Mouse (Mus musculus) cortical plate, adult 2 months (tissue): ENCODE results near the gene Gm17349. TPM values are rescaled to one million over a fixed set of nuclear protein-coding genes. Genes with fewer than 3 reads are reported as not detected.
"Not testable (repeated sequence)": the region's sequence is repeated elsewhere in the genome, so short reads cannot be mapped to it uniquely, and the experiment has no call there.

ENCODE experiments used
- H3K27ac ChIP-seq: fragments of 200-500 bp; 2 replicates; pipeline ENCODE4 v1.5.1; 2012; ENCODE audit warnings: low read length, control low read depth, inconsistent platforms; ENCODE audit not compliant: insufficient read depth
- H3K4me1 ChIP-seq: fragments of 200-500 bp; 2 replicates; pipeline ENCODE4 v1.6.1; 2011; ENCODE audit warnings: low read length; ENCODE audit not compliant: control insufficient read depth, insufficient read depth
- H3K4me3 ChIP-seq: fragments of 200-500 bp; 2 replicates; pipeline ENCODE4 v1.5.1; 2011; ENCODE audit warnings: mild to moderate bottlenecking, low read length, control low read depth; ENCODE audit not compliant: insufficient read depth
- CTCF ChIP-seq: fragments of 200-500 bp; IDR thresholded peaks from 2 replicates; pipeline ENCODE4 v1.5.1; 2011; ENCODE audit warnings: mild to moderate bottlenecking, control low read depth, low read length; ENCODE audit not compliant: insufficient read depth; ENCODE audit errors: extremely low read depth
- POLR2A ChIP-seq: fragments of 200-500 bp; IDR thresholded peaks from 2 replicates; pipeline ENCODE4 v1.6.1; 2011; ENCODE audit warnings: mild to moderate bottlenecking, low read length, control low read depth; ENCODE audit not compliant: insufficient read depth; ENCODE audit errors: extremely low read depth
- polyA plus RNA-seq: library from polyadenylated mRNA; depleted of rRNA; stranded (reverse); fragments of >200 nt; gene quantifications from 2 replicates; pipeline ENCODE4 v1.2.3, GENCODE M21; 2012

Gm17349 gene
- polyA plus RNA-seq, 1 experiment, result 1.8 TPM

DNA sequence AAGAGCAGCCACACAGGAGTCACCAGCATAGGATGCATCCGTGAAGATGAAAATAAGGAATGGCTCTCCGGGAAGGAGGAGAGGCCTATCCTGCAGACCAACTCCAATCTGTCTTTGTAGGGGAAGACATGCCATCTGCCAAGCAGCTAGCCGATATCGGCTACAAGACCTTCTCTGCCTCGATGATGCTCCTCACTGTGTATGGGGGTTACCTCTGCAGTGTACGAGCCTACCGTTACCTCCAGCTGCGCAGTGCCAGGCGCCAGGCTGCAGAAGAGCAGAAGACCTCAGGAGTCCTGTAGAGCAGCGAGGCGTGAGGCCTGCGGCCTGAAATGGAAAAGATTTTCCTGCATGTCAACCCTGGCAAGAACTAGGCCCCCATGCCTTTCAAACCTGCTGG is 22.2 kb upstream of the Gm17349 start:
- Histone ChIP-seq H3K27ac (no peak overlapping the region), H3K4me3 (no peak overlapping the region), H3K4me1 (peaks cover 4% of the 10 kb centered on the region)
- no peak for TF ChIP-seq POLR2A
- no peak for TF ChIP-seq CTCF

DNA sequence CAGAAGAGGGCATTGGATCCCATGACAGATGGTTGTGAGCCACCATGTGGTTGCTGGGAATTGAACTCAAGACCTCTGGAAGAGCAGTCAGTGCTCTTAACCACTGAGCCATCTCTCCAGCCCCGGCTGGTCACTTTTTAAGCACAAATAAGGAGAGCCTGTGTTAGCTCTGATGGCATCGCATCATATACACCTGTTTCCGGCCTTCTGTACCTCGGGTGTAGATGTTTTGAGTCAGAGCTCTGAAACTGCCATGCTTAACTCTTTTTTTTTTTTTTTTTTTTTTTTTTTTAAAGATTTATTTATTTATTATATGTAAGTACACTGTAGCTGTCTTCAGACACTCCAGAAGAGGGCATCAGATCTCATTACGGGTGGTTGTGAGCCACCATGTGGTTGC is 21.7 kb upstream of the Gm17349 start:
- H3K4me1 ChIP-seq, H3K27ac ChIP-seq, H3K4me3 ChIP-seq: not testable (repeated sequence)

DNA sequence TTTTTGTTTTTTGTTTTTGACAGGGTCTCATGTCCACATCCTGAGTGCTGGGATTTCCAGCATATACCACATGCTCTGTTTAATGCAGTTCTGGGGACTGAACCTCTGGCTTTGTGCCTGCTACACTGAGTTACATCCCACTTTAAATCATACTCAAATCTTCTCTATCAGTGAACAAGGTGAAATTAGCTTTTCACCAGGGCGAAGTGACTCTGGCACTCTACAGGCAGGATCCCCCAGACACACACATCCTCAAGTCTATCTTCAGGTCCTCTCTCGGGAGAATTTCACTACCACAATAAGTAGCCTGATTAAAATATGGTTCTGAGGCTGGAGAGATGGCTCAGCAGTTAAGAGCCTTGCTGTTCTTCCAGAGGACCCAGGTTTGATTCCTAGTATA is 21.3 kb upstream of the Gm17349 start:
- H3K4me1 ChIP-seq, result peaks cover 4% of the 10 kb centered on the region
- TF ChIP-seq POLR2A (no peak), CTCF (no peak)
- H3K4me3 ChIP-seq, result peak overlapping the region; percentile 70; the same call in 1 of the 2 replicates
- H3K27ac ChIP-seq, result no peak overlapping the region

DNA sequence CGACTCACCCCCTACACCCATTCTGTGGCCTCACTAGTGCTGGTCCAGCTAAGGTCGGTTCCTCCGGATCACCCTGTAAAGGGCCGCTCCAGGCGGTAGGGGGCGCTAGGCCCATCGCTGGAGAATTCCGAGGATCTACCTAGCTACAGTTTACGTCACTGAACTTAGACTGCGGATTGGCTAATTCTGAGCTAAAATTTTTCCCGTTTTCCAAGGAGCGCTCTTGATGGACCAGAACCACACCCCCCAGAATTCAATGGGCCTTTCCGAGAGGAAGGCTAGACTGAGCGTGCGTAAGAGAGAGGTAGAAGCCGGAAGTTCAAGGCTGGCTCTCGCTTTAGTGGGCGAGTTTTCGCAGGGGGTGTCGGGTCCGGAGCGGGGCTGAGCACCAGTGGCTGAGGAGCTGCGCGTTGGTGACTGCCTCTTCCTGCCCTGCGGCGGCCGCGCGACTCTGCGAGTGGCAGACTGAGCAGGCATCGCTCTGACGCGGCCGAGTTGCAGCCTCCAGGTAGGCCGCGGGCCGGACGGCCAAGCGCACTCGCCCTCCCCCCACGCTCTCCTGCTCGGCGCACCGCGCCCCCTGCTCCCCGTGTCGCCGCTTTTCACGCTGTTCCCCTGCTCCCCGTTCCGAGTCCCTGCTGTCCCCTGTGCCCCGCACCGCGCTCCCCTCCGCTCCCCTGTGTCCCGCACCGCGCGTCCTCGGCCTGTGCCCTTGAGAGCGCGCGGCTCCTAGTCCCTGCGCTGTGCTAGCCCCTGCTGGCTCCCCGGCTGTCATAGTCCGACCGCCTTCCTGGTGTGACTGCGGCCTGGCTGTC is 20.3 kb upstream of the Gm17349 start, which contains the start of gene Cox14:
TSS of gene Cox14 (plus strand) at position 278 of the 815 bp plus-strand sequence.
- Histone ChIP-seq H3K27ac (peak within 1 kb of the TSS; percentile 38), H3K4me1 (peaks cover 4% of the 10 kb centered on the region), H3K4me3 (peak within 1 kb of the TSS; percentile 70)
- TF ChIP-seq CTCF (peak; percentile 94), POLR2A (peak; percentile 90)

DNA sequence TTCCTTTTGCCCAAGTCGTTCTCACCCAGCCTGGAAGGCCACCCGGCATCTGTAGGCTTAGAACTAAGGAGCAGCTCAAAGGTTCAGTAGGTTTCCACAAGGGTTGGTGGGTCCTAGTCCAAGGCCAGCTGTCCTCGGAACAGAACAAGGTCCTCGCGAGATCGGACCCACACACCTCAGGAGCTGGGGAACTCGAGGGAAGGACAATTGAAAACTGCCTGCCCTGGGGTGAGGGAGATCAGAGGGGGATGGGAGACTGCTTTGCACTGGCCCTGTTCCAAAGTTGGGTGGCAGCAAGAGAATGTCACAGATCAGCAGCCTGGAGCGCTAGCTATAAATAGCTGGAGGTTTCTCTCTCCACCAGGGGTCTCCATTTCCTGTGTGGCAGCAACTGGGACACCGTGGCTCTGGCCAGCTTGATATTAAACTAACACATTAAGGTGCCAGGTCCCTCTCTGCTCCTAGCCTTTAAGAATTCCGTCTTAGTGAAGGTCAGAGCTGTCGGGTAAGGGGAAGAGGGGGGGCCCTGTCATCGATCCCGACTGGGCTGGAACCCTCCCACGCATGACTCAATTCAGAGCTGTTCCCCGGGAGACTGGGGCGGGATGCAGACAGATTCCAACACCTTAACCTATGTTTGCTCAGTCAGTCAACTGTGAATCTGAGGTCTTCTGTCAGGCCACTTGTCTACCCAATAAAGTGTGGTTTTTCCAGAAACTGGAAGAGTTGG is 19.2 kb upstream of the Gm17349 start:
- Histone ChIP-seq H3K27ac (peak overlapping the region; percentile 38), H3K4me1 (peaks cover 4% of the 10 kb centered on the region), H3K4me3 (peak overlapping the region; percentile 70)
- peak; percentile 27; the same call in 1 of the 2 replicates for TF ChIP-seq POLR2A
- TF ChIP-seq CTCF, result peak; percentile 33

DNA sequence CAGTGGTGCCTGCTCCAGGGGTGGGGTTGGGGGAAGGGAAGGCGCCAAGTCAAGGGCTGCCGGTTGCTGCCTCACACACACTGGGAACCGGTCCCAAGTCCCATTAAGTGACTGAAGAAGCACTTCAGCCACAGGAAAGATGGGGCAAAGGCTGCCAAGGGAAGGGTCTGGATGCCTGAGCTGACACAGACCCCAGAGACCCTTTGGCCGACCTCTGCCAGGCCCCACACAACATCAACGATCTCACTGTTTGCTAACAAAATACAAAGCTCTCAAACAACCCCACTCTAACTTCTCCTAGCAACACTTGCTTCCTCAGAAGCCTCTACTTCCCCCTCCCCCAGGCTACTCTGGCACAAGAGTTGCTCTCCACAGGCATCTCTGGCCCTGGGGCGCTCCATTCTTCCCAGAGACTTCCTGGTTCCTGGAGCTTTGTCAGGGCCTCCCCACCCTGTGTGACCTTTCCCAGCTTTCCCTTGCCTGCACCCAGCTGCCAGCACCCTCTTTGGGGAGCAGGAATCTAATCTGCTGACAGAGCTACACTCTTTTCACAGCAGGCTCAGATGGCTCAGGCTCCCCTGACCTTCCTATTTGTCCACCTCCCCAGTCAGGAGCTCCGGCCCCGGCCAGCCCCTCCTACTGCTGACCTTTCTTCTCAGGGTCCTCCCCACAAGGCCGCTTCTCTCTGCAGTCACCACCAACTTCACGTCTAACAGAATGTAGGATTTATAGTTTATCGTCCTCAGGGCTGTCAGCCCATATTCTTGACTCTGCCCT is 18.4 kb upstream of the Gm17349 start:
- TF ChIP-seq CTCF, result no peak
- TF ChIP-seq POLR2A, result no peak
- H3K27ac ChIP-seq, result peak overlapping the region; percentile 38
- peaks cover 5% of the 10 kb centered on the region for H3K4me1 ChIP-seq
- no peak overlapping the region; the same call in 1 of the 2 replicates for H3K4me3 ChIP-seq

DNA sequence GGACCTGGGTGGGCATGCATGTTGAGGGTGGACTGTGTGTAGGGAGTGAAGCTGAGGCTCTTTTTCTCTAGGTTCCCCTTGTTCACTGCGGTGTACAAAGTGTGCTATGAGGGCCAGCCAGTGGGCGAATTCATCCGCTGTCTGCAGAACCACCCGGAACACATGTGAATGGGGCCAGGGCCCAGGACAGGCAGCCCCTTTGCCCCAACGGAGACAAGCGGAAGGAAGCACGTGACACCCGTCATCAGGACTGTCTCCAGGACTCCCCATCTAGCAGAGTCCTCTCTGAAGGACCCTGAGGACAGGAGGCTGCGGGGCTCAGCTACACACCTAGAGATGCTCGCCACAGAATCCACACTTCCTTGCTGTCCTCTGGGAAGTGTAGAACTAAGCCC is 17.8 kb upstream of the Gm17349 start:
- Histone ChIP-seq H3K4me1 (peaks cover 6% of the 10 kb centered on the region), H3K27ac (peak overlapping the region; percentile 38), H3K4me3 (no peak overlapping the region)
- no peak for TF ChIP-seq POLR2A
- TF ChIP-seq CTCF, result no peak

DNA sequence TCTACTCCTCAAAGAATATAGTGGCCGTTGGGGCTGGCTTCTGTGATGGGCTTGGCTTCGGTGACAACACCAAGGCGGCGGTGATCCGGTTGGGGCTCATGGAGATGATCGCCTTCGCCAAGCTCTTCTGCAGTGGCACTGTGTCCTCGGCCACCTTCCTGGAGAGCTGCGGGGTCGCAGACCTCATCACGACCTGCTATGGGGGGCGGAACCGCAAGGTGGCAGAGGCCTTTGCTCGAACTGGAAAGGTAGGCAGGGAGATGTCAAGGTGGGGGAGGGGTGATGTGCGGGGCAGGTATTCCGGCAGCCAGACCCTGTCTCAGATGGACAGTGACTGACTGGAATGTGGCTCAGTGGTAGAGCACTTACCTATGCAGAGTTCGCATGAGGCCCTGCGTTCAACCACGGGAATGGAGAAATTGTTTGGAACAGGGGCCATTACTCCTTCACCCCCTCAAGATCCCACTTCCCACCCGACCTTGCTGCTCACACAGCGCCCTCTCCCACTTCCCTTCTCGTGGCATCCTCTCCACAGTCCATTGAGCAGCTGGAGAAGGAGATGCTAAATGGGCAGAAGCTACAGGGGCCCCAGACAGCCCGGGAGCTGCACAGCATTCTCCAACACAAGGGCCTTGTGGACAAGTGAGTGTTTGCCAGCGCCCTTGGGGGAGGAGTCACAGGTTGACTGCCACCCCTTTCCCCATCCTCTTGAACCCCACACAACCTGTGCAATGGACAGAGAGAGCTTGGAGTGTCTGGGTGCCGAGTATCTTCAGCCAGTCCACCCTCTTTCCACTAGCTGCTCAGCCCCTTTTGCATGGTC is 16.8 kb upstream of the Gm17349 start:
- H3K4me1 ChIP-seq, result peaks cover 7% of the 10 kb centered on the region
- TF ChIP-seq CTCF, result no peak
- TF ChIP-seq POLR2A, result no peak
- H3K27ac ChIP-seq, result no peak overlapping the region
- no peak overlapping the region for H3K4me3 ChIP-seq

DNA sequence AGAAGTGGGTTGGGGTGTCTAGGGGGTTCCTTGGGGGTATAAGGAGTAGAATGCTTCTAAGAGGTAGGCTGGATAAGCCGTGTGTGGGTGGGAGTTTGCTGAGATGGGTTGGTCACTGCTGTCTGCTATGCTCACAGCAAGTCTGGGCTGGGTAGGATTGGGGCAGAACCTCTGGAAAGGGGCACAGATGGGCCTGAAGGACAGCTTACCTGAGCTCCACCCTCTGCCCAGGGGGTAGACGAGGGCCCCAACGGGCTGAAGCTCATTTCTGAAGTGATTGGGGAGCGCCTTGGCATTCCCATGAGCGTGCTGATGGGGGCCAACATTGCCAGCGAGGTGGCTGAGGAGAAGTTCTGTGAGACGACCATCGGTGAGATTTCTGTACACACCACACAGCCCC is 14.6 kb upstream of the Gm17349 start:
- TF ChIP-seq CTCF (no peak), POLR2A (no peak)
- Histone ChIP-seq H3K4me1 (peaks cover 16% of the 10 kb centered on the region), H3K27ac (no peak overlapping the region), H3K4me3 (no peak overlapping the region)
